Mouse (Mus musculus) ES-E14 (cell line): ENCODE data around the gene Foxe1. TPM values are rescaled to one million over a fixed set of nuclear protein-coding genes. Genes with fewer than 3 reads are reported as not detected.

Source experiments
- DNase-seq: peaks from one replicate; pipeline ENCODE4 v3.0.0-alpha.2; 2013; ENCODE audit warnings: low read depth, low spot score
- H3K27ac ChIP-seq: 2 replicates; pipeline ENCODE4 v1.5.1; 2012; ENCODE audit warnings: low read depth, mild to moderate bottlenecking, low read length, moderate library complexity, mixed read lengths; ENCODE audit not compliant: poor library complexity, insufficient read depth, severe bottlenecking
- H3K36me3 ChIP-seq: 2 replicates; pipeline ENCODE4 v1.6.1; 2012; ENCODE audit warnings: mild to moderate bottlenecking, low read length, moderate library complexity, mixed read lengths; ENCODE audit not compliant: control insufficient read depth, poor library complexity, insufficient read depth, severe bottlenecking
- H3K4me1 ChIP-seq, 2 experiments: fragments of 150-350 bp in 1 of 2; sonication (generic) in 1 of 2; 2 replicates each; pipeline ENCODE4 v1.6.1; 2012; ENCODE audit warnings: low read length in 2 of 2, mild to moderate bottlenecking in 1 of 2, mixed read lengths in 1 of 2; ENCODE audit not compliant: control insufficient read depth in 2 of 2, insufficient read depth in 2 of 2, poor library complexity in 1 of 2
- H3K4me3 ChIP-seq, 2 experiments: fragments of 150-350 bp in 1 of 2; sonication (generic) in 1 of 2; 2 replicates each; pipeline ENCODE4 v1.5.1; 2012; ENCODE audit warnings: low read length in 2 of 2, low read depth in 1 of 2, mild to moderate bottlenecking in 1 of 2, mixed read lengths in 1 of 2; ENCODE audit not compliant: insufficient read depth in 1 of 2, poor library complexity in 1 of 2, severe bottlenecking in 1 of 2
- H3K9ac ChIP-seq: 2 replicates; pipeline ENCODE4 v1.6.1; 2012; ENCODE audit warnings: low read depth, mild to moderate bottlenecking, low read length, mixed read lengths; ENCODE audit not compliant: poor library complexity, insufficient read depth, severe bottlenecking
- H3K9me3 ChIP-seq: fragments of 150-350 bp; sonication (generic); 2 replicates; pipeline ENCODE4 v1.6.1; 2012; ENCODE audit warnings: low read depth, mild to moderate bottlenecking, low read length; ENCODE audit not compliant: control insufficient read depth, insufficient read depth
- CHD2 ChIP-seq: IDR thresholded peaks from 2 replicates; pipeline ENCODE4 v1.6.1; 2014; ENCODE audit warnings: mild to moderate bottlenecking, low read depth, low read length, inconsistent platforms
- HCFC1 ChIP-seq: IDR thresholded peaks from 2 replicates; pipeline ENCODE4 v1.6.1; 2012; ENCODE audit warnings: low read length, inconsistent platforms, borderline replicate concordance; ENCODE audit not compliant: insufficient read depth
- MAFK ChIP-seq: IDR thresholded peaks from 2 replicates; pipeline ENCODE4 v1.6.1; 2014; ENCODE audit warnings: mild to moderate bottlenecking, low read depth, low read length, inconsistent platforms; ENCODE audit not compliant: insufficient read depth
- ZC3H11A ChIP-seq: IDR thresholded peaks from 2 replicates; pipeline ENCODE4 v1.6.1; 2012; ENCODE audit warnings: low read depth, mild to moderate bottlenecking, inconsistent platforms, low read length, borderline replicate concordance
- ZNF384 ChIP-seq: IDR thresholded peaks from 2 replicates; pipeline ENCODE4 v1.6.1; 2012; ENCODE audit warnings: low read depth, low read length, inconsistent platforms
- in situ Hi-C, 2 experiments: fragments of 600-800 bp; cut with MboI; formaldehyde crosslinking; loops; one replicate each; pipeline ENCODE4 v1.15.1; 2025; ENCODE audit warnings: low sequenced_read_pairs in 2 of 2, inconsistent platforms in 1 of 2; ENCODE audit not compliant: unreplicated experiment in 2 of 2
- total RNA-seq: library from RNA; depleted of rRNA; stranded (reverse); fragments of 300-350 nt; gene quantifications from 2 replicates; pipeline ENCODE4 v1.2.3, GENCODE M21; 2012; rRNA removed

Gene Foxe1
- total RNA-seq, 1 experiment = 0.22 TPM

- H3K36me3 ChIP-seq = peaks cover 12% of the 10 kb centered on the region; the same call in 1 of the 2 replicates
- TF ChIP-seq CHD2 (no peak), ZNF384 (0 out of 2 replicates have a peak, but pooled peaks have one; percentile 2), ZC3H11A (no peak)
- in situ Hi-C loops = no loop called here
- no peaks in the 10 kb centered on the region for H3K9me3 ChIP-seq
- peak overlapping the region; percentile 97 for H3K27ac ChIP-seq
- DNase-seq = no peak
- H3K4me3 ChIP-seq = peak overlapping the region; percentile 73 to 80
- peak overlapping the region; percentile 95 for H3K9ac ChIP-seq
- no peaks in the 10 kb centered on the region for H3K4me1 ChIP-seq
These were observed 46.4 kb downstream of the Foxe1 start for GRCm38 (mm10) chr4:46389612-46390341.

- in situ Hi-C loops = no loop called here
- peak overlapping the region; percentile 73 to 80; a peak in 3 of 4 replicates for H3K4me3 ChIP-seq
- no peaks in the 10 kb centered on the region for H3K9me3 ChIP-seq
- H3K27ac ChIP-seq = no peak overlapping the region; the same call in 1 of the 2 replicates
- peaks cover 7% of the 10 kb centered on the region; the same call in 1 of the 2 replicates for H3K36me3 ChIP-seq
- TF ChIP-seq ZC3H11A (peak; percentile 22; the same call in 1 of the 2 replicates), ZNF384 (no peak), CHD2 (no peak), MAFK (no peak)
- DNase-seq = peak; percentile 96
- peak overlapping the region; percentile 8; the same call in 1 of the 2 replicates for H3K9ac ChIP-seq
- no peaks in the 10 kb centered on the region for H3K4me1 ChIP-seq
These were observed 47.1 kb downstream of the Foxe1 start for GRCm38 (mm10) chr4:46390390-46390970.

GRCm38 (mm10) chr4:46394388-46394787, 51.0 kb downstream of the Foxe1 start:
- Histone ChIP-seq H3K36me3 (no peaks in the 10 kb centered on the region), H3K9me3 (no peaks in the 10 kb centered on the region), H3K4me1 (no peaks in the 10 kb centered on the region), H3K9ac (no peak overlapping the region), H3K4me3 (no peak overlapping the region), H3K27ac (no peak overlapping the region)
- TF ChIP-seq ZC3H11A (no peak), CHD2 (no peak)
- in situ Hi-C loops = no loop called here
- DNase-seq = no peak

- Histone ChIP-seq H3K9me3 (no peaks in the 10 kb centered on the region), H3K27ac (no peak overlapping the region), H3K4me1 (no peaks in the 10 kb centered on the region), H3K36me3 (no peaks in the 10 kb centered on the region), H3K9ac (no peak overlapping the region), H3K4me3 (no peak overlapping the region)
- DNase-seq = no peak
- TF ChIP-seq CHD2 (no peak), MAFK (no peak), HCFC1 (no peak), ZNF384 (no peak), ZC3H11A (no peak)
- in situ Hi-C loops = no loop called here
These were observed 52.3 kb downstream of the Foxe1 start for GRCm38 (mm10) chr4:46395736-46396135.

Other genes with a start within 250 kb of the Foxe1 start
- gene Ncbp1, start 205.0 kb upstream of the Foxe1 start, total RNA-seq = 80.1 and 83.0 TPM in 2 replicates
- 21.2 and 28.9 TPM in 2 replicates for gene Tstd2, start 204.9 kb upstream of the Foxe1 start, total RNA-seq
- gene Xpa, start 147.3 kb upstream of the Foxe1 start, total RNA-seq = 10.5 and 11.7 TPM in 2 replicates
- 18.8 and 21.0 TPM in 2 replicates for gene Trmo, start 45.8 kb downstream of the Foxe1 start, total RNA-seq
- gene Hemgn, start 69.9 kb downstream of the Foxe1 start, total RNA-seq = not detected in 2 replicates
- 43.5 and 49.5 TPM in 2 replicates for gene Anp32b, start 107.3 kb downstream of the Foxe1 start, total RNA-seq
- 56.4 and 75.4 TPM in 2 replicates for gene Nans, start 145.6 kb downstream of the Foxe1 start, total RNA-seq
- 0.58 and 1.2 TPM in 2 replicates for gene Trim14, start 192.5 kb downstream of the Foxe1 start, total RNA-seq